Mouse (Mus musculus) retina, embryonic 14.5 days (tissue): ENCODE results near the gene Slc2a2.
A peak's percentile ranks its signal among the peaks of the same experiment; 100 is the strongest.

Source experiments
- DNase-seq: peaks from one replicate; pipeline ENCODE4 v3.0.0-alpha.2; 2015; ENCODE audit warnings: low spot score

The Slc2a2 gene

DNA sequence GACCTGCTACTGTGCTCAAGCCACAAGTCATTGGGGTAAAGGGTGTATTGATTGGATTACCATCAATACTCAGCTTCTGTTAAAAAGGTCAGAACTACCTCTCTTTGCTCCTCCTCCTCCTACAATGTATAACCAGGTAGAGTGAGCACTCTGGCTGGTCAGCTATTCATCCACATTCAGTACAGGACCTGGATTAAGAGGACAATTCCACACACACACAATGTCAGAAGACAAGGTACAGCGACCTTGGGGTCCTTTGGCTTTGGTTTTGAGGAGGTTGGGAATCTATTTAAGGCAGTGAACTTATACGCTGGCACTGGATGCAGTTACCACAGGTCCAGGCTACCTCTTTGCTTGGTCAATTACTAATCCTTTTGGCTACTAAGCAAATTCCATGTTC, at the start of gene Slc2a2:
TSS of gene Slc2a2 (plus strand) at position 107 of the 400 bp plus-strand sequence.
- no peak for DNase-seq

DNA sequence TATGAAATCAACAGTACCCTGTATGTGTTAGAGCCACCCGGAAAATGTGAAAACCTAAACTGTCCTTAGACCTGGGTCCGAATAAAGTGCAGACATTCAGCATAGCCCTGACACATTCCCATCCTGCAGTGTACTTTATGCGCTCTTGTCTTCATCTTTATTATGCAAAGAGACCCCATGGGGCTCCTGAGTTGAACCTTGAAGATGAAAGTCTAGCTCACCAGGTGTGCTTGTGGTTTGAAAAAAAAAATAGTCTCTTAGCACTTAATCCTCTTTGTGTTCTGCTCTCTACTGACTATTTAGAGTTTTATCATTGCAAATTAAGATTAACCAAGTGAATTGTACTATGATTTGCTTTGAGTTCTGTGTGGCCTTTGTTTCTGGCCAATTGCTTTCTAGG, 45.1 kb upstream of the Slc2a2 start:
- DNase-seq = no peak

DNA sequence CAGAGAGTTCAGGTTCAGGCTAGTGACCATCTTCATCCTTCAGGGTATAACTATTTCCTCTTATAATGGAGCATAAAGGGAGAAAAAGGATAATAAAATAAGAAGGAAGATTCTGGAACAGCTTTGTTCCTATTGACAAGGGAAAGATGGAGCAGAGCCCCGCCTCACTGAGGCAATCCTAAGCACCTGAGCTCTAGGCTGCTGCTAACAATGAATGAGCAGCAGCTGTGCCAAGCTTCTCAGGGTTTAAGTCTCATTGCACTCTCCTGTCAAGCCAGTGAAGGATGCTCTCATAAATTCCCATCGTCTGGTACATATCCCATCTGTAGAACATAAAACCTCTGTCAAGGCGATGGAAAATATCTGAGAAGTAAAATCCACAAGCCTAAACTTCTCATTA, 44.7 kb upstream of the Slc2a2 start:
- DNase-seq = no peak

DNA sequence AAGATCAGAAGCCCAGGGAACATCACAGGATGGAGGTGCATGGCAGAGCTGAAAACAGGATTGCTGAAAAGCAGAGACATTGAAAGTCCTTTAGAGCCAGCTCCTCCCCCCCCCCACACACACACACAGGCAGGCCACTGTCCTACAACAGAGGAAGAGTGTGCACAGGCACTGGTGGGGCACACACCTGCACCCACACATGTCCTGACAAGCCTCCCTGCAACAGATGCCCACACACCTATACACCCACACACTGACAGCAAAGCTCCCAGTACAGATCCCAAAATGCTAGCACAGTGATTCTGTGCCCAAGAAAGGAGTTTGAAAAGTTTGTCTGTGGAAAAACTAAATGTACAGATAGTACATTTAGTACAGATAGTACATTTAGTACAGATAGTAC, 43.0 kb upstream of the Slc2a2 start:
- DNase-seq = no peak

DNA sequence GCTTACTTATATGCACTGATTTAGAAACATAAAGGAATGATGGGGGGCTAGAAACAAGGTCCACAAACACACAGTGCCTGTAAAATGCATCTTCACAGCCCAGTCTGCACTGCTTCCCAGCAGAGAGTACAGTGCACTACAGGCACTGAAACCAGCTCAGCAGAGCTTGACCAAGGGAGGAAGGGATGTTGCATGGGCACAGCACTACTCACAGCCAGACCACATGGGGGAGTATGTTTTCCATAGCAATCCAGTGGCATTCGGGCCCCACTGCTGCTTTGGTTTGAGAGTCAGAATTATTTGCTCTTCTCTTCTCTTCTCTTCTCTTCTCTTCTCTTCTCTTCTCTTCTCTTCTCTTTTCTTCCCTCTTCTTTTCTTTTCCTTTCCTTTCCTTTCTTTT, 39.4 kb upstream of the Slc2a2 start:
- DNase-seq = no peak

DNA sequence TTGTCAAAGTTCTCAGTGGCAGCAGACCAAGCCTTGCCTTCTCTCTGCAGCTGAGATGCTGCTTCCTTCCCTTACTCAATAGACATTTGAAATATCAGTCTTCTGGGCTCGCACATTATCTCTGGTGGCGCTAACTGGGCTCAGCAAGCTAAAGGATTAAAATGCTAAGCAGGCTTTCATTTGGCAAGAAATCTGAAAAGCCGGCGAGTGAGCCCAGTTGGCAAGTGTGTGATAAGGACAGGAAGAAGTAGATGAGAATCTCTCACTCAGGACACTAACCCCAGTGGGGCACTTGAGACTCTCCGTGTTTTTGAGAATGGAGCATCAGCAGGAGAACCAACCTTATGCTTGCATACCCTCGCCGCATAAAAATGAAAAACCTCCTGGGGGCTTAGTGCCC, 16.9 kb upstream of the Slc2a2 start:
- DNase-seq = no peak

DNA sequence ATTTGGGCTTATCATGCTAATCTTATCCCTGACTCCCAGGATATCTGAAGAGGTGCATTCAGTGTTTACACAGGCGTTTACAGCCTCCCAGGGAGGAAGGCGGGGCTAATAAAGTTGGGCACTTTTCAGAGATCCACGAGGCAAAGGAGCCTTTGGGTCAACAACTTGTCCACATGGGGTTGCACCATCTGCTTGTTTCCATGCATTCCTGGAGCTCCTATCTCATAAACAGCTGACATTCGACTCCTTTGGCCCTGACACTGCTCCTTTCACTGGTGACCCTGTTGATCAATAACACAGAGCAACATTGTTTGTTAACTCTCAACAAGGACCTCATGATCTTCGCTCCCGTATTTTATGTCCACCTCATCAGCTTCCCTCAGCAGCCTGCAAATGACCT, 15.8 kb upstream of the Slc2a2 start:
- peak; percentile 33 for DNase-seq

- peak; percentile 57 for DNase-seq
These were observed 15.3 kb upstream of the Slc2a2 start for GRCm38 (mm10) chr3:28682411-28682810.

DNA sequence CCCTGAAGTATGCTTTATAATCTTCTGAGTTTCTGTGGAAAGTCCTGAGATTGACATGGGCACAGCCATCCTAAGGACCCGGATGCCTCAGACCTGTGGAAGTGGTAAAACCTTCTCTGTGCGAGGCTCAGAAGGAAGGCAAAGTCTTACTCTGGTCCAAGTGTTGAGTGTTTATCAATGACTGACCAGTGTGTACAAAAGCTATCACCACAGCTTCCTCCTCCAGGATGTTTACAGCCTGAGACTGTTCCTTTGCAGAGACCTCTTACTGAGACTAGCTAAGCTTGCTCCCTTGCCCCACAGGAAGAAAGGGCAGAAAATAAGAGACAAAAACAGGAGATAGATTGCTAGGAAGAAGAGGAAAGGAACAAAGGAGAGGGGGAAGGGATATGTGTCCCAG, 12.2 kb upstream of the Slc2a2 start:
- DNase-seq = no peak

- DNase-seq = no peak
These were observed 2.9 kb upstream of the Slc2a2 start for GRCm38 (mm10) chr3:28694811-28695210.

- DNase-seq = no peak
These were observed 2.1 kb upstream of the Slc2a2 start for GRCm38 (mm10) chr3:28695608-28696007.

GRCm38 (mm10) chr3:28696162-28696561, 1.5 kb upstream of the Slc2a2 start:
- DNase-seq = no peak

- no peak for DNase-seq
These were observed 1.9 kb downstream of the Slc2a2 start for GRCm38 (mm10) chr3:28699601-28700000.

DNA sequence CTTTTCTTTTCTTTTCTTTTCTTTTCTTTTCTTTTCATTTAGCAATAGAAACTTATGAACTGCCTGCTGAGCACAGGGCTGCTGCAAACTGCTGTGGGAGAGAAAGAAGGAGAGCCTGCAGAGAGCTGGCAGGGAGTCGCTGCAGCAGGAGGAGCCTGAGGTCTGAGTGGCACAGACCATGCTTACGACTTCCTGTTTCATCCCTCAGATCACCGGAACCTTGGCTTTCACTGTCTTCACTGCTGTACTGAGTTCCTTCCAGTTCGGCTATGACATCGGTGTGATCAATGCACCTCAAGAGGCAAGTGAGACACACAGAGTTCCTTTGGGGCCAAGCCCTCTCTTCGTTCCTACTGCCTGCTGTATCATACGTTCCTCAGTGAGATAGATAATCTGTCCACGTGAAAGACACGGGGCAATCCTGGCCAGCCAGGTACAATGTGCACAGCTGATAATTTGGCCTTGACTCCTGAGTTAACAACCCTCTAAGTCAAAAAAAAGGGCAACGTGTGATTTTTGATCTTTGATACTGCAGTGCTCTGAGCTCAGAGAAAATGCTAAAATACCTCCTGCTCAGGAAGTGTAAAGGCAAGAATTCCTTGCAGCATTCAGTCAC, 7.9 kb downstream of the Slc2a2 start:
- DNase-seq = no peak

- DNase-seq = no peak
These were observed 9.0 kb downstream of the Slc2a2 start for GRCm38 (mm10) chr3:28706736-28707135.

DNA sequence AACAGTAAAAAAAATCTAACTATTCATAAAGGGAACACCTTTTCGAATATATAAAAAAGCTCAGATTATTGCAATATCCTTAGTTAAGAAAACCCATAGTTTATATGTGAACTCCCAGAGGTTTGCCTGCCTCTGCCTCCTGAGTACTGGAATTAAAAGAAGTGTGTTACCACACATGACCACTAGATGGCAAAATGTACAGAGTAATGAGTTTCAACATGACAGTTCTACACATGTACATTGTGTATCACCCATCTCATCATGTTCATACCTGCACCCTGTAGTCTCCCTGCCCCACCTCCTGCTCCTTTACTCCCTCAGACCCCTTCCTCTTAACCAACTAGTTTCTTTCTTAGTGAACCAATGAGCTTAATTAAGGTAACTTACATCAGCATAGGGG, 12.0 kb downstream of the Slc2a2 start:
- DNase-seq = peak; percentile 40

- no peak for DNase-seq
These were observed 16.4 kb downstream of the Slc2a2 start for GRCm38 (mm10) chr3:28713913-28714698.

DNA sequence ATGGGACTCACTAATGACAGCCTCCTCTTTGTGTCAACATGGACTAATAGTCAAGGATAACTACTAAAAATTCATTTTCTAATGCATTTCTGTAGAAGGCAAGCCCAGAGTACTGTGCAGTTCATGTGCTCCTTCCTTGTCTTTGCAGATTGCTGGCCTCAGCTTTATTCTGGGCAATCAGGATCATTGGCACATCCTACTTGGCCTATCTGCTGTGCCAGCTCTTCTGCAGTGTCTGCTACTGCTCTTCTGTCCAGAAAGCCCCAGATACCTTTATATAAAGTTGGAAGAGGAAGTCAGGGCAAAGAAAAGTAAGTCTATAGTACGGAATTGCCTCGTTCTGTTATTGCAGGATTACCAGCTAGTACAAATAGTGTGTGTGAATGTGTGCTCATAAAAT, 20.8 kb downstream of the Slc2a2 start:
- DNase-seq = no peak

DNA sequence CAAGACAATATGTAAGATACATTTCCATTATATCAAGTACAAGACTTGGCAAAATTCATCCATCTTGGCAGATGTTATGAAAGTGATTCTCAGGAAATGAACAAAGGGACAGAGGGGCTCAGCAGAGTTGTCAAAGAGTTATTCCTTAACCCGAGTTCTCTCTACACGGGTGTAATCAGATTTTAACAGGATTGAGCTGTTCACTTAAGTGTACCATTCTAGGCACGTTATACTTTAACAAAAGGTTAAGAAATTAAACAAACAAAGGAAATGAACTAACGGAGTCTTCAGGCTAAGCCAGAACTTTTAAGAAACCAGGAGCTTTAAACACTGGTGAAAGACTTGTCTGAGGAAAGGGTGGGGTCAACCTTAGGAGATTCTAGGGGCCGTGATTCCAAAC, 23.5 kb downstream of the Slc2a2 start:
- DNase-seq = no peak

DNA sequence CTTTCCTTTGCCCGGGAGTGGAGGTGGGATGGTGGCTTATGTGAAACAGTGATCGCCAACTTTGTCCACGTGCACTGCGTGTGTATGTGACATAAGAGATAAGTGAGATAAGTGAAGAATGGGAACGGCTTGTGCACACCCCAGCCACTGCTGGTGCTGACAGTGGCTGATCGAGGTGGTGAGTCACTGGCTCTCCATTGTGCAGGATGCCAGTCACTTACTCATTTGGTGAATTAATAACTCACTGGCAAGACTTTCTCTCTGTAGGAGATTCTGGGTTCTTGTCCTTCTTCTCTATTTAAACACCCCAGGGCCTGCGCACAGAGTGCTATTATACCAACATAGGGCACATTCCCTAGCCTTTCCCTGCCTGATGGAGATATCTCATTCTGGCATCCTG, 24.1 kb downstream of the Slc2a2 start:
- DNase-seq = no peak

DNA sequence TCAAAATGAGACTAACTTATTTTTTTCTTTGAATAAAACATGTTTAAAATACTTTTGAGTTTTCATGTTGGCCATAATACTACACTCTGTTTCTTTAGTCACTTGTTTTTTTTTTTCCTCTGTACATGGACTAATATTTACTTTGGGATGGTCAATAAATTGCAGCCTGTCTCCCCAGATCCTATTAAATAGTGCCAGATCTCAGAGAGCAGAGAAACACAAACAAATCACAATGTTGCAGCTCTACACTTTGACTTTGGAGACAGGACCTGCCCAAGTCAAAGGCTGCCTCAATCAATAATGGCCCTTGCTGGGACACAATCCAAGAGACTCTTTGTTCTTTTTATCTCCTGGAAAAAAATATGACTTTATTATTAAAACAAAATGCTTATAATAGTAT, 24.8 kb downstream of the Slc2a2 start:
- DNase-seq = no peak

DNA sequence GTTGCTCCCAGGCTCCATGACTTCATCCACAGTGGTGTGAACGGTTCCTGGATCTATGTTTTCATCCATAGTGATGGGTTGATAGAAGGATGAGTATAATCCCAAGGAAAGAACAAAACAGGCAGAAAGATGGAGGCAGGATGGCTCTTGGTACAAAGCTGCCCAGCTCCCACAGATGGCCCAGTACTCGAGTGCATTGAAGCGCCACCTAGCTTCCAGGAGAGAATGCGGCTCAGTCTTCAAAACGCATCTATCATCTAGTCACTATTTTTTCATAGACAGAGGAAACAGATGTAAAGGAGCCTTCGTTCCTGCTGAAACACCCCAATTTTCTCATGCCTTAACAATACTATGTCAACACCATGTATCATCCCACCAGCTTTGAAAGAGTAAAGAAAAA, 25.8 kb downstream of the Slc2a2 start:
- no peak for DNase-seq

GRCm38 (mm10) chr3:28725203-28725602, 27.5 kb downstream of the Slc2a2 start:
- DNase-seq = no peak

DNA sequence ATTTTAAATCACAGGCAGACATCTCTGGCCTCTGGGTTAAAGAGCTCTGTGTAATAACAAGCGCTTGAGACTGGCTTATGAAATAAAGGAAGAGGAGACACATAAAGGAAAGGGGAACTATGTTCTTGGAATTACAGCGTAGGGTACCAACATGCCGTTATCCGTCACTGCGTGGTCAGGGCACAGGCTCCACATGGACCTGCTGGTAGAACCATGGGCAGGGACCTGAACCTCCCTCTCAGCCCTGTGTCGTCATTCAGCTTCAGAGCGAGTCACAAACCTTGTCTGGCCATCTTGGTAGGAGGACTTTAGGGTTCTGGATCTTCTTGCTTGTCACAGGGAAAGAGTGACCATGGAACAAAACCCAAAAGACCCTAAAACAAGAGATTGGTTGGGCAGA, 28.7 kb downstream of the Slc2a2 start:
- DNase-seq = no peak
